Mouse (Mus musculus) cerebellum, adult 2 months (tissue): ENCODE measurements around the gene Zbtb20. TPM values are rescaled to one million over a fixed set of nuclear protein-coding genes. Genes with fewer than 3 reads are reported as not detected.
A peak's percentile ranks its signal among the peaks of the same experiment; 100 is the strongest.

Source experiments
- DNase-seq, 2 experiments: peaks; one replicate each; pipeline ENCODE4 v3.0.0; 2021
- H3K27ac ChIP-seq: fragments of 200-500 bp; 2 replicates; pipeline ENCODE4 v1.5.1; 2012; ENCODE audit warnings: low read length, control low read depth, inconsistent platforms; ENCODE audit not compliant: insufficient read depth
- H3K27me3 ChIP-seq: fragments of 200-500 bp; 2 replicates; pipeline ENCODE4 v1.6.1; 2012; ENCODE audit warnings: inconsistent platforms, mild to moderate bottlenecking, low read length, moderate library complexity; ENCODE audit not compliant: control insufficient read depth, insufficient read depth
- H3K4me1 ChIP-seq: fragments of 200-500 bp; 2 replicates; pipeline ENCODE4 v1.6.1; 2011; ENCODE audit warnings: low read length; ENCODE audit not compliant: control insufficient read depth, insufficient read depth
- H3K4me3 ChIP-seq: fragments of 200-500 bp; replicated peaks from 2 replicates; pipeline ENCODE3; 2011; ENCODE audit warnings: mild to moderate bottlenecking, low read depth, low read length, control low read depth; ENCODE audit not compliant: insufficient read depth
- CTCF ChIP-seq: fragments of 200-500 bp; IDR thresholded peaks from 2 replicates; pipeline ENCODE4 v1.5.1; 2011; ENCODE audit warnings: low read depth, mild to moderate bottlenecking, control low read depth, low read length, moderate library complexity, borderline replicate concordance; ENCODE audit not compliant: insufficient read depth
- POLR2A ChIP-seq: fragments of 200-500 bp; IDR thresholded peaks from 2 replicates; pipeline ENCODE4 v1.6.1; 2011; ENCODE audit warnings: low read length, control low read depth, borderline replicate concordance; ENCODE audit not compliant: insufficient read depth
- WGBS: fragments of 180-500 bp; shearing (Covaris S2); methylation state at CpG from one replicate; pipeline ENCODE4 v1.1.7; 2018; 5-methylcytosine and 5-hydroxymethylcytosine counted together
- polyA plus RNA-seq: library from polyadenylated mRNA; depleted of rRNA; stranded (reverse); fragments of >200 nt; gene quantifications from 2 replicates; pipeline ENCODE4 v1.2.3, GENCODE M21; 2012; rRNA removed

Gene Zbtb20
- 22.1 and 25.2 TPM in 2 replicates for polyA plus RNA-seq

DNA sequence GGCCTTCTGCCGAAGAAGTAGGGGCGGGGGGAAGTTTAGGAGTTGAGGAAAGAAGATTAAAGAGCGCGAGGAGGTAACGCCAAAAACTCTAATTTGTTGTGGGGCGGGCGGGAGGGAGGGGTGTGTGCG lies at the start of gene Zbtb20:
Zbtb20 (plus strand) TSS at position 30 of the 129 bp plus-strand sequence.
- H3K4me3 ChIP-seq: peak within 1 kb of the TSS; percentile 74
- TF ChIP-seq CTCF: no peak
- no peak for TF ChIP-seq POLR2A
- WGBS: 2% methylated on average over 7 of the region's 8 CpGs
- 0 out of 2 replicates have a peak, but pooled peaks cover 3% of the 10 kb centered on the region for H3K4me1 ChIP-seq
- peak within 1 kb of the TSS; percentile 97 for H3K27ac ChIP-seq
- no peaks in the 10 kb centered on the region for H3K27me3 ChIP-seq
- no peak for DNase-seq

GRCm38 (mm10) chr16:42835940-42836339 lies 39.7 kb upstream of the Zbtb20 start:
- no peak overlapping the region for H3K4me3 ChIP-seq
- H3K4me1 ChIP-seq: no peaks in the 10 kb centered on the region
- no peaks in the 10 kb centered on the region for H3K27me3 ChIP-seq
- 57% methylated on average over 5 of the region's 5 CpGs for WGBS
- TF ChIP-seq CTCF (no peak), POLR2A (no peak)
- peak in 1 of 2 experiments; percentile 13 for DNase-seq
- H3K27ac ChIP-seq: no peak overlapping the region

GRCm38 (mm10) chr16:42836404-42837120 lies 39.1 kb upstream of the Zbtb20 start:
- DNase-seq: no peak
- TF ChIP-seq POLR2A (no peak), CTCF (no peak)
- no peak overlapping the region for H3K27ac ChIP-seq
- no peak overlapping the region for H3K4me3 ChIP-seq
- WGBS: 63% methylated on average over 2 of the region's 2 CpGs
- no peaks in the 10 kb centered on the region for H3K27me3 ChIP-seq
- H3K4me1 ChIP-seq: no peaks in the 10 kb centered on the region

GRCm38 (mm10) chr16:42838226-42838625 lies 37.5 kb upstream of the Zbtb20 start:
- no peak for DNase-seq
- no peaks in the 10 kb centered on the region for H3K27me3 ChIP-seq
- 78% methylated on average over 4 of the region's 4 CpGs for WGBS
- H3K27ac ChIP-seq: no peak overlapping the region
- H3K4me3 ChIP-seq: no peak overlapping the region
- TF ChIP-seq POLR2A (no peak), CTCF (no peak)
- no peaks in the 10 kb centered on the region for H3K4me1 ChIP-seq

- 48% methylated on average over 3 of the region's 3 CpGs for WGBS
- Histone ChIP-seq H3K27ac (no peak overlapping the region), H3K27me3 (no peaks in the 10 kb centered on the region), H3K4me3 (no peak overlapping the region), H3K4me1 (no peaks in the 10 kb centered on the region)
- no peak for TF ChIP-seq CTCF
- no peak for TF ChIP-seq POLR2A
- DNase-seq: no peak
These were observed 18.0 kb upstream of the Zbtb20 start for GRCm38 (mm10) chr16:42857564-42858183.

GRCm38 (mm10) chr16:42859251-42859650 lies 16.4 kb upstream of the Zbtb20 start:
- 93% methylated on average over 4 of the region's 4 CpGs for WGBS
- no peaks in the 10 kb centered on the region for H3K27me3 ChIP-seq
- H3K4me3 ChIP-seq: no peak overlapping the region
- no peaks in the 10 kb centered on the region for H3K4me1 ChIP-seq
- TF ChIP-seq POLR2A (no peak), CTCF (no peak)
- no peak for DNase-seq
- H3K27ac ChIP-seq: no peak overlapping the region

DNA sequence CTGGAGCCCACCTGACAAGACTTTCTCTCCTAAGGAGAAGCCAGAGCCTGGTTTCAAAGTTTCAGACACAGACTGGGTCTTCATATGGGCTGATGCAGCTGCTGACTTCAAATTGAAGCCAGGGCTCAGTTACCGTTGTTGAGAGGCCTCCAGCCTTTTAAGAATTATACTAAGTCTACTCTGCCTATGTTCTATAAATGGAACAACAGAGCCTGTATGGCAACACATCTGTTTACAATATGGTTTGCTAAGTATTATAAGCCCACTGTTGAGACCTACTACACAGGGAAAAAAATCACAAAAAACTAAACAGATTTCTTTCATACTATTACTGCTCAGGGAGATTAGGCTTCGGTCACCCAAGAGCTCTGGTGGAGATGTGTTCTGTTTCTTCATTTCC lies 12.4 kb upstream of the Zbtb20 start:
- Histone ChIP-seq H3K4me1 (no peaks in the 10 kb centered on the region), H3K27ac (no peak overlapping the region), H3K27me3 (no peaks in the 10 kb centered on the region), H3K4me3 (no peak overlapping the region)
- TF ChIP-seq CTCF (no peak), POLR2A (no peak)
- WGBS: 86% methylated on average over 2 of the region's 2 CpGs
- DNase-seq: no peak

DNA sequence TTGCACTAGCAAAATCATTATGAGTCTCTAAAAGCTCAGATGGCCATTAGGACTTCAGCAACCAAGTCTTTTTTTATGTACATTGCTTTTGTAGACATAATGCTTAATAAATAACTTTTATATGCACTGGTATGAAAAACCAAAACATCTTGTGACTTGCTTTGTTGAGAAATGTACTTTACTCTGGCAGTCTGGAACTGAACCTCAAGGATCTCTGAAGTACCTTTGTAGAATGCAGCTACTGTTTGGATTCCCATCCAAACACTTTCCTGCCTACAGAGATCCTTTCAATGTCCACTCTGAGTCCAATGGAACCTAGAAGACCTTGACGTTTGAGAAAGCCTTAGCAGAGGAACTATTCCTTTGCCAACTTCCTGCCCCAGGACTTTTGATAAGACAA lies 9.6 kb upstream of the Zbtb20 start:
- no peak overlapping the region for H3K27ac ChIP-seq
- no peak for DNase-seq
- no peaks in the 10 kb centered on the region for H3K27me3 ChIP-seq
- TF ChIP-seq CTCF: no peak
- no peak for TF ChIP-seq POLR2A
- WGBS: 80% methylated on average over 1 of the region's 1 CpGs
- no peak overlapping the region for H3K4me3 ChIP-seq
- no peaks in the 10 kb centered on the region for H3K4me1 ChIP-seq
